In genomic region chr10:7200665-7201064, GRCm38 (mm10) we compare ENCODE assay signal across 28 mouse cellular contexts.
"Had no signal": no experiment of that assay in that cellular context is flagged by ENCODE, and none has a peak within 500 bp of the region (broad histone marks: within the 10 kb centered on the region; RNA-seq: fewer than 3 reads in every experiment).

No protein-coding gene starts in this region.

- DNase-seq: gastrocnemius, adult 2 months; gastrocnemius, postnatal 10 days; gastrocnemius, postnatal 25 days; heart, adult 18-20 months; heart, postnatal 10 days; heart, postnatal 4 days; kidney, adult 18-20 months; kidney, adult 8-10 months; kidney, postnatal 14 days; kidney, postnatal 4 days; liver; liver, embryonic 13.5 days had no signal

- H3K27me3 ChIP-seq: heart, embryonic 12.5 days; hindbrain, embryonic 12.5 days; intestine, embryonic 15.5 days; kidney, embryonic 15.5 days; limb, embryonic 12.5 days; liver, embryonic 13.5 days; liver, embryonic 15.5 days had no signal

- H3K36me3 ChIP-seq: heart, embryonic 10.5 days; heart, embryonic 12.5 days; hindbrain, embryonic 10.5 days; hindbrain, embryonic 12.5 days; intestine, embryonic 15.5 days; kidney, embryonic 15.5 days; limb, embryonic 12.5 days; liver, embryonic 13.5 days; liver, embryonic 15.5 days had no signal

- ATAC-seq: hindbrain, embryonic 16.5 days; inflammation-experienced regulatory T-cells, adult 6 months; intestine, embryonic 15.5 days; intestine, postnatal 0 days had no signal

- H3K4me3 ChIP-seq: gastrocnemius, adult 2 months; heart, embryonic 10.5 days; heart, embryonic 12.5 days; hindbrain, embryonic 10.5 days; hindbrain, embryonic 12.5 days; intestine, embryonic 15.5 days; kidney, embryonic 15.5 days; layer of hippocampus, adult 2 months; left cerebral cortex, adult 2 months; limb, embryonic 12.5 days; liver, embryonic 13.5 days; liver, embryonic 15.5 days had no signal

- H3K9me3 ChIP-seq: heart, embryonic 10.5 days; heart, embryonic 12.5 days; hindbrain, embryonic 10.5 days; hindbrain, embryonic 12.5 days; intestine, embryonic 15.5 days; kidney, embryonic 15.5 days; limb, embryonic 12.5 days; liver, embryonic 13.5 days; liver, embryonic 15.5 days had no signal

- H3K4me2 ChIP-seq: heart, embryonic 12.5 days; hindbrain, embryonic 12.5 days; hindbrain, embryonic 14.5 days; intestine, embryonic 15.5 days; kidney, embryonic 15.5 days; limb, embryonic 12.5 days; liver, embryonic 11.5 days; liver, embryonic 13.5 days; liver, embryonic 15.5 days had no signal

- H3K27ac ChIP-seq: gastrocnemius, adult 2 months; heart, embryonic 10.5 days; hindbrain, embryonic 10.5 days; hindbrain, embryonic 12.5 days; hindbrain, embryonic 14.5 days; intestine, embryonic 15.5 days; kidney, embryonic 15.5 days; kidney, postnatal 0 days; layer of hippocampus, adult 2 months; left cerebral cortex, adult 2 months; limb, embryonic 12.5 days; liver, embryonic 13.5 days; liver, embryonic 15.5 days had no signal

- H3K9ac ChIP-seq: heart, embryonic 12.5 days; hindbrain, embryonic 12.5 days; hindbrain, embryonic 14.5 days; intestine, embryonic 15.5 days; kidney, embryonic 15.5 days; limb, embryonic 12.5 days; liver, embryonic 13.5 days; liver, embryonic 15.5 days had no signal
